Mouse (Mus musculus): ENCODE results near the gene 1700016K19Rik. TPM values are rescaled to one million over a fixed set of nuclear protein-coding genes. Genes with fewer than 3 reads are reported as not detected.
A peak's percentile ranks its signal among the peaks of the same experiment; 100 is the strongest.

Gene 1700016K19Rik
- polyA plus RNA-seq, 1 experiment = not detected

GRCm38 (mm10) chr11:75966401-75967372 is 33.0 kb upstream of the 1700016K19Rik start:
- H3K79me3 ChIP-seq (ENCODE audit: low read depth) = no peaks in the 10 kb centered on the region
- no peaks in the 10 kb centered on the region for H3K79me2 ChIP-seq (ENCODE audit: control insufficient read depth, insufficient read depth)
- peak overlapping the region; percentile 42 for H3ac ChIP-seq (ENCODE audit: control insufficient read depth, insufficient read length, low read depth)
- H3K4me3 ChIP-seq (ENCODE audit: insufficient read depth, poor library complexity, severe bottlenecking) = peak overlapping the region; percentile 16
- peaks cover 28% of the 10 kb centered on the region for H3K27me3 ChIP-seq (ENCODE audit: control insufficient read depth, insufficient read depth, insufficient read length)
- H3K36me3 ChIP-seq (ENCODE audit: control insufficient read depth, insufficient read depth) = no peaks in the 10 kb centered on the region
- TF ChIP-seq CTCF (IDR thresholded peaks at IDR 0.05; ENCODE audit: control insufficient read depth, insufficient read depth, insufficient read length) (peak; percentile 77), FOSL1 (IDR thresholded peaks at IDR 0.05; ENCODE audit: insufficient read depth, low read length, poor library complexity, severe bottlenecking) (no peak)

GRCm38 (mm10) chr11:75968761-75969160 is 31.0 kb upstream of the 1700016K19Rik start:
- Histone ChIP-seq H3K27me3 (ENCODE audit: control insufficient read depth, insufficient read depth, insufficient read length) (peaks cover 25% of the 10 kb centered on the region), H3K79me2 (ENCODE audit: control insufficient read depth, insufficient read depth) (no peaks in the 10 kb centered on the region), H3K36me3 (ENCODE audit: control insufficient read depth, insufficient read depth) (no peaks in the 10 kb centered on the region), H3K4me3 (ENCODE audit: insufficient read depth, poor library complexity, severe bottlenecking) (no peak overlapping the region), H3K79me3 (ENCODE audit: low read depth) (no peaks in the 10 kb centered on the region), H3ac (ENCODE audit: control insufficient read depth, insufficient read length, low read depth) (no peak overlapping the region)
- TF ChIP-seq CTCF (IDR thresholded peaks at IDR 0.05; ENCODE audit: control insufficient read depth, insufficient read depth, insufficient read length) (no peak), FOSL1 (IDR thresholded peaks at IDR 0.05; ENCODE audit: insufficient read depth, low read length, poor library complexity, severe bottlenecking) (no peak), CEBPB (IDR thresholded peaks at IDR 0.05; ENCODE audit: low read depth) (no peak), MAX (IDR thresholded peaks at IDR 0.05) (no peak), MYOD1 (IDR thresholded peaks at IDR 0.05; ENCODE audit: control insufficient read depth, insufficient read length, low read depth) (no peak)

DNA sequence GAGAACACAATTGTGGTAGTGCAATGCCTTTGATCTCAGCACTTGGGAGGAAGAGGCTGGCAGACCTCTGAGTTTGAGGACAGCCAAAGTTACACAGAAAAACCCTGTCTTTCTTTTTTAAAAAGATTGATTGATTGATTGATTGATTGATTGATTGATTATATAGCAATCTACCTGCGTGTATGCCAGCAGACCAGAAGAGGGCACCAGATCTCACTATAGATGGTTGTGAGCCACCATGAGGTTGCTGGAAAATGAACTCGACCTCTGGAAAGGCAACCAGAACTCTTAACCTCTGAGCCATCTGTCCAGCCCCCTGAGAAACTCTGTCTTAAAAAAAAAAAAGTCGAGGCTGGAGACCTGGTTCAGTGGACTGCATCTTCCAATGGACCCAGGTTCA is 29.1 kb upstream of the 1700016K19Rik start:
- H3K4me3 ChIP-seq (ENCODE audit: insufficient read depth, poor library complexity, severe bottlenecking) = no peak overlapping the region
- peaks cover 22% of the 10 kb centered on the region for H3K27me3 ChIP-seq (ENCODE audit: control insufficient read depth, insufficient read depth, insufficient read length)
- TF ChIP-seq MAX (IDR thresholded peaks at IDR 0.05) (no peak), MYOD1 (IDR thresholded peaks at IDR 0.05; ENCODE audit: control insufficient read depth, insufficient read length, low read depth) (no peak), FOSL1 (IDR thresholded peaks at IDR 0.05; ENCODE audit: insufficient read depth, low read length, poor library complexity, severe bottlenecking) (no peak), USF1 (IDR thresholded peaks at IDR 0.05; ENCODE audit: low read depth) (no peak), MYOG (IDR thresholded peaks at IDR 0.05; ENCODE audit: control insufficient read depth, extremely low read depth, insufficient read length) (no peak), CEBPB (IDR thresholded peaks at IDR 0.05; ENCODE audit: low read depth) (no peak), CTCF (IDR thresholded peaks at IDR 0.05; ENCODE audit: control insufficient read depth, insufficient read depth, insufficient read length) (no peak)
- H3K79me3 ChIP-seq (ENCODE audit: low read depth) = no peaks in the 10 kb centered on the region
- H3K79me2 ChIP-seq (ENCODE audit: control insufficient read depth, insufficient read depth) = no peaks in the 10 kb centered on the region
- H3K36me3 ChIP-seq (ENCODE audit: control insufficient read depth, insufficient read depth) = no peaks in the 10 kb centered on the region
- H3ac ChIP-seq (ENCODE audit: control insufficient read depth, insufficient read length, low read depth) = no peak overlapping the region

GRCm38 (mm10) chr11:75972188-75972587 is 27.5 kb upstream of the 1700016K19Rik start:
- no peak overlapping the region for H3K4me3 ChIP-seq (ENCODE audit: insufficient read depth, poor library complexity, severe bottlenecking)
- no peaks in the 10 kb centered on the region for H3K79me3 ChIP-seq (ENCODE audit: low read depth)
- H3K36me3 ChIP-seq (ENCODE audit: control insufficient read depth, insufficient read depth) = no peaks in the 10 kb centered on the region
- no peak for TF ChIP-seq USF1 (IDR thresholded peaks at IDR 0.05; ENCODE audit: low read depth)
- no peak for TF ChIP-seq MYOD1 (IDR thresholded peaks at IDR 0.05; ENCODE audit: control insufficient read depth, insufficient read length, low read depth)
- TF ChIP-seq CEBPB (IDR thresholded peaks at IDR 0.05; ENCODE audit: low read depth) = no peak
- TF ChIP-seq CTCF (IDR thresholded peaks at IDR 0.05; ENCODE audit: control insufficient read depth, insufficient read depth, insufficient read length) = no peak
- no peak for TF ChIP-seq MYOG (IDR thresholded peaks at IDR 0.05; ENCODE audit: control insufficient read depth, extremely low read depth, insufficient read length)
- no peak for TF ChIP-seq FOSL1 (IDR thresholded peaks at IDR 0.05; ENCODE audit: insufficient read depth, low read length, poor library complexity, severe bottlenecking)
- TF ChIP-seq MAX (IDR thresholded peaks at IDR 0.05) = no peak
- no peak overlapping the region for H3ac ChIP-seq (ENCODE audit: control insufficient read depth, insufficient read length, low read depth)
- H3K27me3 ChIP-seq (ENCODE audit: control insufficient read depth, insufficient read depth, insufficient read length) = peaks cover 16% of the 10 kb centered on the region
- no peaks in the 10 kb centered on the region for H3K79me2 ChIP-seq (ENCODE audit: control insufficient read depth, insufficient read depth)

GRCm38 (mm10) chr11:75972916-75973567 is 26.7 kb upstream of the 1700016K19Rik start:
- Histone ChIP-seq H3K79me3 (ENCODE audit: low read depth) (no peaks in the 10 kb centered on the region), H3K27me3 (ENCODE audit: control insufficient read depth, insufficient read depth, insufficient read length) (peaks cover 16% of the 10 kb centered on the region), H3ac (ENCODE audit: control insufficient read depth, insufficient read length, low read depth) (no peak overlapping the region), H3K4me3 (ENCODE audit: insufficient read depth, poor library complexity, severe bottlenecking) (no peak overlapping the region), H3K79me2 (ENCODE audit: control insufficient read depth, insufficient read depth) (no peaks in the 10 kb centered on the region), H3K36me3 (ENCODE audit: control insufficient read depth, insufficient read depth) (no peaks in the 10 kb centered on the region)
- TF ChIP-seq CTCF (IDR thresholded peaks at IDR 0.05; ENCODE audit: control insufficient read depth, insufficient read depth, insufficient read length) (no peak), FOSL1 (IDR thresholded peaks at IDR 0.05; ENCODE audit: insufficient read depth, low read length, poor library complexity, severe bottlenecking) (no peak), MYOD1 (IDR thresholded peaks at IDR 0.05; ENCODE audit: control insufficient read depth, insufficient read length, low read depth) (no peak), MYOG (IDR thresholded peaks at IDR 0.05; ENCODE audit: control insufficient read depth, extremely low read depth, insufficient read length) (no peak), USF1 (IDR thresholded peaks at IDR 0.05; ENCODE audit: low read depth) (no peak), MAX (IDR thresholded peaks at IDR 0.05) (no peak), CEBPB (IDR thresholded peaks at IDR 0.05; ENCODE audit: low read depth) (no peak)

Data from C2C12 (cell line).